Mouse (Mus musculus): ENCODE data around the gene Rnf227. TPM values are rescaled to one million over a fixed set of nuclear protein-coding genes. Genes with fewer than 3 reads are reported as not detected.

Rnf227 gene
- total RNA-seq, 2 experiments from 2014 or later = 0.85 to 2.1 TPM

GRCm38 (mm10) chr11:69371601-69372000, 31.3 kb downstream of the Rnf227 start:
- no peak for DNase-seq

GRCm38 (mm10) chr11:69372056-69372779, 32.0 kb downstream of the Rnf227 start:
- DNase-seq = no peak

- DNase-seq = no peak
Measured at GRCm38 (mm10) chr11:69372780-69373170, 32.5 kb downstream of the Rnf227 start.

- no peak for DNase-seq
Measured at GRCm38 (mm10) chr11:69373223-69373965, 33.1 kb downstream of the Rnf227 start.

- DNase-seq = no peak
Measured at GRCm38 (mm10) chr11:69375646-69376045, 35.4 kb downstream of the Rnf227 start.

- no peak for DNase-seq
Measured at GRCm38 (mm10) chr11:69377766-69378165, 37.5 kb downstream of the Rnf227 start.

- DNase-seq = no peak
Measured at GRCm38 (mm10) chr11:69379600-69379999, 39.3 kb downstream of the Rnf227 start.

GRCm38 (mm10) chr11:69381356-69381755, 41.1 kb downstream of the Rnf227 start:
- no peak for DNase-seq

GRCm38 (mm10) chr11:69382478-69383105, 42.3 kb downstream of the Rnf227 start:
- no peak for DNase-seq

GRCm38 (mm10) chr11:69384979-69385378, 44.7 kb downstream of the Rnf227 start:
- DNase-seq = no peak

GRCm38 (mm10) chr11:69386758-69387157, 46.5 kb downstream of the Rnf227 start:
- DNase-seq = no peak

GRCm38 (mm10) chr11:69388680-69389079, 48.4 kb downstream of the Rnf227 start:
- no peak for DNase-seq

GRCm38 (mm10) chr11:69389531-69390399, 49.5 kb downstream of the Rnf227 start:
- DNase-seq = peak; percentile 68

- peak; percentile 57 for DNase-seq
Measured at GRCm38 (mm10) chr11:69390400-69391034, 50.3 kb downstream of the Rnf227 start.

Other genes starting within 250 kb of the Rnf227 start
- gene Per1, start 245.2 kb upstream of the Rnf227 start, total RNA-seq (2021) = 10 to 100 TPM; 17.5 to 78.6 TPM
- gene Hes7, start 220.1 kb upstream of the Rnf227 start, total RNA-seq (2021) = not detected
- gene 9130213A22Rik, start 217.9 kb upstream of the Rnf227 start, total RNA-seq (2021) = under 1 TPM; 0.27 to 0.49 TPM
- gene Aloxe3, start 214.6 kb upstream of the Rnf227 start, total RNA-seq (2021) = under 1 TPM in 1 of 2 experiments, not detected in 1; 0.27 TPM
- not detected for gene Alox12b, start 183.5 kb upstream of the Rnf227 start, total RNA-seq (2021)
- under 1 TPM in 1 of 2 experiments, not detected in 1; 0.09 TPM for gene Alox8, start 142.6 kb upstream of the Rnf227 start, total RNA-seq (2021)
- not detected for gene Gucy2e, start 103.4 kb upstream of the Rnf227 start, total RNA-seq (2021)
- gene Cntrob, start 16.7 kb upstream of the Rnf227 start, total RNA-seq (2021) = 1 to 10 TPM; 4.7 to 6.6 TPM
- 10 to 100 TPM; 55.4 to 55.5 TPM for gene Trappc1, start 16.5 kb upstream of the Rnf227 start, total RNA-seq (2021)
- under 1 TPM; 0.42 to 0.93 TPM for gene Kcnab3, start 14.2 kb upstream of the Rnf227 start, total RNA-seq (2021)
- 10 to 100 TPM; 39.0 to 59.5 TPM for gene Chd3, start 28.9 kb downstream of the Rnf227 start, total RNA-seq (2021)
- gene Naa38, start 55.0 kb downstream of the Rnf227 start, total RNA-seq (2021) = 10 to 100 TPM; 83.8 to 94.5 TPM
- gene Cyb5d1, start 55.2 kb downstream of the Rnf227 start, total RNA-seq (2021) = 10 to 100 TPM; 18.8 to 22.3 TPM
- gene Tmem88, start 57.8 kb downstream of the Rnf227 start, total RNA-seq (2021) = 10 to 100 TPM; 14.0 to 15.7 TPM
- 10 to 100 TPM; 35.9 to 47.5 TPM for gene Kdm6b, start 73.2 kb downstream of the Rnf227 start, total RNA-seq (2021)
- 1 to 10 TPM in 1 of 2 experiments, under 1 TPM in 1; 0.07 to 1.1 TPM for gene Dnah2, start 208.6 kb downstream of the Rnf227 start, total RNA-seq (2021)
- gene Efnb3, start 219.7 kb downstream of the Rnf227 start, total RNA-seq (2021) = 1 to 10 TPM; 1.6 to 2.3 TPM
- 1 to 10 TPM; 4.3 to 5.5 TPM for gene Wrap53, start 239.8 kb downstream of the Rnf227 start, total RNA-seq (2021)
- 10 to 100 TPM; 30.9 to 41.2 TPM for gene Trp53, start 239.9 kb downstream of the Rnf227 start, total RNA-seq (2021)